Mouse (Mus musculus) right cerebral cortex, adult 18-20 months (tissue): ENCODE results near the gene Cd36.
A peak's percentile ranks its signal among the peaks of the same experiment; 100 is the strongest.

Experiments
- DNase-seq: peaks from one replicate; pipeline ENCODE4 v3.0.0; 2022; ENCODE audit warnings: mixed read lengths

Gene Cd36

GRCm38 (mm10) chr5:17857871-17858270, 30.7 kb downstream of the Cd36 start:
- no peak for DNase-seq

- DNase-seq = no peak
Measured at GRCm38 (mm10) chr5:17857262-17857661, 31.3 kb downstream of the Cd36 start.

- DNase-seq = no peak
Measured at GRCm38 (mm10) chr5:17854127-17854923, 34.3 kb downstream of the Cd36 start.

- no peak for DNase-seq
Measured at GRCm38 (mm10) chr5:17850582-17850981, 38.0 kb downstream of the Cd36 start.

- DNase-seq = no peak
Measured at GRCm38 (mm10) chr5:17849582-17849981, 39.0 kb downstream of the Cd36 start.

- no peak for DNase-seq
Measured at GRCm38 (mm10) chr5:17848733-17849132, 39.9 kb downstream of the Cd36 start.

GRCm38 (mm10) chr5:17848267-17848666, 40.3 kb downstream of the Cd36 start:
- DNase-seq = no peak

GRCm38 (mm10) chr5:17843921-17844320, 44.7 kb downstream of the Cd36 start:
- no peak for DNase-seq

- no peak for DNase-seq
Measured at GRCm38 (mm10) chr5:17843316-17843715, 45.3 kb downstream of the Cd36 start.

GRCm38 (mm10) chr5:17842111-17842729, 46.4 kb downstream of the Cd36 start:
- DNase-seq = no peak

GRCm38 (mm10) chr5:17839549-17839948, 49.1 kb downstream of the Cd36 start:
- no peak for DNase-seq

GRCm38 (mm10) chr5:17836408-17836807, 52.2 kb downstream of the Cd36 start:
- DNase-seq = no peak

- DNase-seq = no peak
Measured at GRCm38 (mm10) chr5:17835302-17836097, 53.1 kb downstream of the Cd36 start.

GRCm38 (mm10) chr5:17833797-17834196, 54.8 kb downstream of the Cd36 start:
- no peak for DNase-seq

- no peak for DNase-seq
Measured at GRCm38 (mm10) chr5:17830536-17830935, 58.1 kb downstream of the Cd36 start.

GRCm38 (mm10) chr5:17828713-17829544, 59.7 kb downstream of the Cd36 start:
- no peak for DNase-seq

- no peak for DNase-seq
Measured at GRCm38 (mm10) chr5:17821395-17821794, 67.2 kb downstream of the Cd36 start.

- no peak for DNase-seq
Measured at GRCm38 (mm10) chr5:17820239-17820999, 68.2 kb downstream of the Cd36 start.

- DNase-seq = peak; percentile 15
Measured at GRCm38 (mm10) chr5:17816170-17816569, 72.4 kb downstream of the Cd36 start.

- no peak for DNase-seq
Measured at GRCm38 (mm10) chr5:17810336-17810735, 78.3 kb downstream of the Cd36 start.

GRCm38 (mm10) chr5:17806774-17807377, 81.7 kb downstream of the Cd36 start:
- DNase-seq = no peak
